ENCODE assay signal across 29 mouse cellular contexts in the genomic region with DNA sequence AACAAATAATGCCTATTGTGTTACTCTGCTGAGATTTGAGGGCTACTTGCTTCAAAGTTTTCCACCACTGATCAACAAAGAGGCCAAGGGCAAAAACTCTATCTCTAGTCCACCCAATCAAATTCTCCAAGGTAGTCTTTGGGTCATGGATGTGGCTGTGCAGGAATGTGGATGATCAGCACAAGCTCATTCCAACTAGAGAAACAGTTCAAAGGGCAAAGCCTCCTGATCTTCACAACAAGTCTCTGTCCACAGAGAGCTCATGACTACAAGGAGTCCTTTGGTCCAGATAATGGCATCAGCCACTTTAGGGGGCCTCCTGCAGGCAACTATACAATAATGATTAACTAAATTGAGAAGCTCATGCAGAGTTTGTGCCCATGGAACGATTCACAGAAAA.
DNase-seq lines count a peak whose midpoint lies in the region; ATAC-seq and TF ChIP-seq lines count a peak whose summit lies in the region.
"Had no signal": no experiment of that assay in that cellular context is flagged by ENCODE, and none has a peak within 500 bp of the region (broad histone marks: within the 10 kb centered on the region; RNA-seq: fewer than 3 reads in every experiment).

No protein-coding gene starts in this region.

- H3K4me3 ChIP-seq in liver, adult 2 months (ENCODE audit: insufficient read depth, low read depth, low read length): no peak overlapping the region
- H3K4me3 ChIP-seq in liver, embryonic 11.5 days (ENCODE audit: low read depth, low read length): no peak overlapping the region
- H3K4me3 ChIP-seq in kidney, embryonic 15.5 days (replicated peaks): no peak overlapping the region
- H3K4me3 ChIP-seq: hindbrain, embryonic 10.5 days; hindbrain, embryonic 15.5 days; layer of hippocampus, adult 2 months; left cerebral cortex, adult 2 months; limb, embryonic 13.5 days; neural tube, embryonic 15.5 days had no signal

- 27% methylated on average over 1 of the region's 1 CpGs for WGBS in liver, adult 2 months
- 50% methylated on average over 1 of the region's 1 CpGs for WGBS in liver, embryonic 11.5 days
- 55% methylated on average over 1 of the region's 1 CpGs for WGBS in kidney, embryonic 15.5 days

- H3K36me3 ChIP-seq in liver, adult 2 months (ENCODE audit: control insufficient read depth, insufficient read depth, low read length): no peaks in the 10 kb centered on the region
- no peaks in the 10 kb centered on the region for H3K36me3 ChIP-seq in liver, embryonic 11.5 days (ENCODE audit: control insufficient read depth, insufficient read depth, low read length)
- H3K36me3 ChIP-seq in kidney, embryonic 15.5 days: no peaks in the 10 kb centered on the region
- H3K36me3 ChIP-seq: hindbrain, embryonic 10.5 days; hindbrain, embryonic 15.5 days; limb, embryonic 13.5 days; neural tube, embryonic 15.5 days had no signal

- no peak overlapping the region for H3K4me2 ChIP-seq in liver, embryonic 11.5 days
- H3K4me2 ChIP-seq in kidney, embryonic 15.5 days: no peak overlapping the region
- H3K4me2 ChIP-seq: hindbrain, embryonic 15.5 days; limb, embryonic 13.5 days; lung, embryonic 14.5 days; neural tube, embryonic 15.5 days had no signal

- peaks cover 2% of the 10 kb centered on the region for H3K4me1 ChIP-seq in liver, adult 2 months (ENCODE audit: control insufficient read depth, insufficient read depth, low read length)
- H3K4me1 ChIP-seq in liver, embryonic 11.5 days (replicated peaks; ENCODE audit: control insufficient read depth, insufficient read depth, low read length): no peaks in the 10 kb centered on the region
- H3K4me1 ChIP-seq in kidney, embryonic 15.5 days: no peaks in the 10 kb centered on the region
- H3K4me1 ChIP-seq: hindbrain, embryonic 15.5 days; limb, embryonic 13.5 days; neural tube, embryonic 15.5 days had no signal

- no peak for ATAC-seq in liver, embryonic 11.5 days (replicated peaks; ENCODE audit: low FRiP score)
- peak; percentile 60 for ATAC-seq in kidney, embryonic 15.5 days (replicated peaks; ENCODE audit: low FRiP score)
- no peak for ATAC-seq in erythroid progenitor cell, adult 5-6 weeks (replicated peaks; ENCODE audit: low FRiP score, poor library complexity, severe bottlenecking)
- ATAC-seq: activated CD4-positive, CD25-positive, alpha-beta regulatory T cell, adult 4 months; forebrain, postnatal 0 days; inflammation-experienced regulatory T-cells, adult 6 months had no signal

- H3K9ac ChIP-seq in liver, adult 2 months (ENCODE audit: low read depth, low read length): no peak overlapping the region
- H3K9ac ChIP-seq in liver, embryonic 11.5 days (ENCODE audit: low read depth, low read length): no peak overlapping the region
- no peak overlapping the region for H3K9ac ChIP-seq in kidney, embryonic 15.5 days
- H3K9ac ChIP-seq: forebrain, postnatal 0 days; hindbrain, embryonic 15.5 days; limb, embryonic 13.5 days; liver, embryonic 14.5 days; lung, embryonic 14.5 days; neural tube, embryonic 15.5 days had no signal

- DNase-seq in liver, adult 2 months (ENCODE audit: extremely low read depth, low read depth, low spot score): peak; percentile 81
- no peak for DNase-seq in liver, embryonic 11.5 days (ENCODE audit: low spot score)
- DNase-seq in kidney, postnatal 14 days: peak; percentile 44
- no peak for DNase-seq in adrenal gland, postnatal 36 days
- DNase-seq: adrenal gland, postnatal 10 days; B cell, adult 2 months; cerebellum, adult 11 months; cerebellum, adult 9-10 months; cerebellum, postnatal 36 days; forebrain, postnatal 0 days; gastrocnemius, postnatal 10 days; heart, postnatal 14 days; lung, embryonic 14.5 days; lung, postnatal 14 days; midbrain, embryonic 14.5 days; retina, postnatal 1 day; right cerebral cortex, postnatal 14 days; thymus, postnatal 4 days had no signal

- no peak overlapping the region for H3K27ac ChIP-seq in liver, adult 2 months (replicated peaks; ENCODE audit: insufficient read depth, low read depth, low read length)
- H3K27ac ChIP-seq in liver, embryonic 11.5 days (ENCODE audit: low read depth, low read length): no peak overlapping the region
- H3K27ac ChIP-seq in kidney, embryonic 15.5 days: no peak overlapping the region
- H3K27ac ChIP-seq: hindbrain, embryonic 10.5 days; hindbrain, embryonic 15.5 days; layer of hippocampus, adult 2 months; left cerebral cortex, adult 2 months; limb, embryonic 13.5 days; liver, embryonic 14.5 days; neural tube, embryonic 15.5 days had no signal

- H3K27me3 ChIP-seq in liver, adult 2 months (ENCODE audit: control insufficient read depth, insufficient read depth, low read length): no peaks in the 10 kb centered on the region
- peaks cover 3% of the 10 kb centered on the region for H3K27me3 ChIP-seq in liver, embryonic 11.5 days (replicated peaks; ENCODE audit: control insufficient read depth, insufficient read depth, low read length)
- H3K27me3 ChIP-seq in kidney, embryonic 15.5 days: peaks cover 71% of the 10 kb centered on the region

- TF ChIP-seq CTCF in liver, adult 2 months (IDR thresholded peaks at IDR 0.05; ENCODE audit: low read depth, low read length): no peak

- no peaks in the 10 kb centered on the region for H3K9me3 ChIP-seq in liver, embryonic 11.5 days (ENCODE audit: control insufficient read depth, low read length)
- H3K9me3 ChIP-seq in kidney, embryonic 15.5 days (replicated peaks): no peaks in the 10 kb centered on the region
- H3K9me3 ChIP-seq: hindbrain, embryonic 10.5 days; hindbrain, embryonic 15.5 days; limb, embryonic 13.5 days; neural tube, embryonic 15.5 days had no signal

- TF ChIP-seq POLR2A in liver, adult 2 months (IDR thresholded peaks at IDR 0.05; ENCODE audit: extremely low read depth, insufficient read depth, low read length): no peak

- H3K79me2 ChIP-seq in liver, adult 2 months (ENCODE audit: control insufficient read depth, insufficient read depth, low read length): no peaks in the 10 kb centered on the region

Comparison
In these comparisons a context has a peak if more than half of its experiments do, and no peak if none do; other contexts are left out.
1. DNase-seq: peak in liver, adult 2 months (single experiment) and kidney, postnatal 14 days (single experiment); none in liver, embryonic 11.5 days (single experiment) and adrenal gland, postnatal 36 days (0 of 2).